Mouse (Mus musculus): ENCODE data around the gene Grin2a. TPM values are rescaled to one million over a fixed set of nuclear protein-coding genes. Genes with fewer than 3 reads are reported as not detected.
A peak's percentile ranks its signal among the peaks of the same experiment; 100 is the strongest.

The Grin2a gene
- 1 to 10 TPM in 1 of 2 experiments, under 1 TPM in 1; 0.69 to 1.5 TPM for total RNA-seq (2021)
- long read RNA-seq, experiment 1: 0 reads
- long read RNA-seq, experiment 2: 0 reads

GRCm38 (mm10) chr16:9994951-9995813, at the start of gene Grin2a:
TSS of gene Grin2a (minus strand) at chr16:9995560.
- DNase-seq: peak; percentile 50

- no peak for DNase-seq
These were observed 40.3 kb upstream of the Grin2a start for GRCm38 (mm10) chr16:10035582-10036215.

- DNase-seq: no peak
These were observed 38.1 kb upstream of the Grin2a start for GRCm38 (mm10) chr16:10033416-10033979.

GRCm38 (mm10) chr16:10031891-10032290, 36.5 kb upstream of the Grin2a start:
- DNase-seq: no peak

- no peak for DNase-seq
These were observed 31.4 kb upstream of the Grin2a start for GRCm38 (mm10) chr16:10026741-10027140.

GRCm38 (mm10) chr16:10009743-10010142, 14.4 kb upstream of the Grin2a start:
- no peak for DNase-seq

- no peak for DNase-seq
These were observed 10.2 kb upstream of the Grin2a start for GRCm38 (mm10) chr16:10005606-10006005.

GRCm38 (mm10) chr16:10004096-10004495, 8.7 kb upstream of the Grin2a start:
- DNase-seq: peak; percentile 23

- DNase-seq: no peak
These were observed 7.6 kb upstream of the Grin2a start for GRCm38 (mm10) chr16:10003001-10003400.

- no peak for DNase-seq
These were observed 6.2 kb upstream of the Grin2a start for GRCm38 (mm10) chr16:10001601-10002000.

GRCm38 (mm10) chr16:9999926-10000325, 4.6 kb upstream of the Grin2a start:
- DNase-seq: no peak

- no peak for DNase-seq
These were observed 2.6 kb upstream of the Grin2a start for GRCm38 (mm10) chr16:9997931-9998330.

GRCm38 (mm10) chr16:9995814-9996210, 452 bp upstream of the Grin2a start:
- DNase-seq: no peak

GRCm38 (mm10) chr16:9994041-9994950, 1.1 kb downstream of the Grin2a start:
- DNase-seq: peak; percentile 9

- DNase-seq: peak; percentile 77
These were observed 1.9 kb downstream of the Grin2a start for GRCm38 (mm10) chr16:9993255-9994040.

GRCm38 (mm10) chr16:9992773-9993221, 2.6 kb downstream of the Grin2a start:
- peak; percentile 13 for DNase-seq

GRCm38 (mm10) chr16:9992076-9992772, 3.1 kb downstream of the Grin2a start:
- DNase-seq: no peak

- DNase-seq: no peak
These were observed 10.3 kb downstream of the Grin2a start for GRCm38 (mm10) chr16:9985041-9985440.

GRCm38 (mm10) chr16:9980641-9981040, 14.7 kb downstream of the Grin2a start:
- DNase-seq: no peak

- no peak for DNase-seq
These were observed 17.2 kb downstream of the Grin2a start for GRCm38 (mm10) chr16:9978173-9978572.

Data from adrenal gland, postnatal 10 days (tissue).